Mouse (Mus musculus) MEL (cell line): ENCODE results near the gene Elp1.

ENCODE experiments used
- CTCF ChIP-seq, 3 experiments: IDR thresholded peaks in 2 of 3; conservative IDR thresholded peaks in 1 of 3; 2 replicates each; pipeline ENCODE4 v1.5.1; 2011 to 2012; ENCODE audit warnings: low read length in 3 of 3, low read depth in 2 of 3, mild to moderate bottlenecking in 2 of 3, improper control_type of control experiment in 1 of 3, inconsistent platforms in 1 of 3, mixed read lengths in 1 of 3, moderate library complexity in 1 of 3; ENCODE audit not compliant: control insufficient read depth in 1 of 3, insufficient read depth in 1 of 3, poor library complexity in 1 of 3, severe bottlenecking in 1 of 3
- EP300 ChIP-seq, 2 experiments: IDR thresholded peaks; 2 replicates each; pipeline ENCODE4 v1.6.1; 2011; ENCODE audit warnings: improper control_type of control experiment in 2 of 2, low read length in 2 of 2, low read depth in 1 of 2, mild to moderate bottlenecking in 1 of 2
- KAT2A ChIP-seq: conservative IDR thresholded peaks from 2 replicates; pipeline ENCODE4 v1.6.1; 2012; ENCODE audit warnings: low read depth, low read length, improper control_type of control experiment, inconsistent platforms
- MAX ChIP-seq: IDR thresholded peaks from 2 replicates; pipeline ENCODE4 v1.6.1; 2011; ENCODE audit warnings: low read length, improper control_type of control experiment
- MAZ ChIP-seq: IDR thresholded peaks from 2 replicates; pipeline ENCODE4 v1.6.1; 2012; ENCODE audit warnings: low read depth, mild to moderate bottlenecking, inconsistent platforms, low read length, improper control_type of control experiment
- NELFE ChIP-seq: IDR thresholded peaks from 2 replicates; pipeline ENCODE4 v1.6.1; 2011; ENCODE audit warnings: low read depth, low read length, improper control_type of control experiment
- POLR2A ChIP-seq, 2 experiments: IDR thresholded peaks; 2 replicates each; pipeline ENCODE4 v1.6.1; 2011 to 2012; ENCODE audit warnings: low read length in 2 of 2, mild to moderate bottlenecking in 2 of 2, control low read depth in 1 of 2, improper control_type of control experiment in 1 of 2, low read depth in 1 of 2, moderate library complexity in 1 of 2; ENCODE audit not compliant: control insufficient read depth in 1 of 2, insufficient read depth in 1 of 2, poor library complexity in 1 of 2
- POLR2AphosphoS2 ChIP-seq: IDR thresholded peaks from 2 replicates; pipeline ENCODE4 v1.6.1; 2011; ENCODE audit warnings: low read length, improper control_type of control experiment
- TAL1 ChIP-seq: IDR thresholded peaks from 2 replicates; pipeline ENCODE4 v1.6.1; 2012; ENCODE audit warnings: mild to moderate bottlenecking, inconsistent platforms, low read length, moderate library complexity, mixed read lengths
- TCF12 ChIP-seq: IDR thresholded peaks from 2 replicates; pipeline ENCODE4 v1.6.1; 2014; ENCODE audit warnings: low read depth, mild to moderate bottlenecking, inconsistent platforms, low read length, improper control_type of control experiment, moderate library complexity
- ZKSCAN1 ChIP-seq: IDR thresholded peaks from 2 replicates; pipeline ENCODE4 v1.6.1; 2012; ENCODE audit warnings: low read depth, mild to moderate bottlenecking, inconsistent platforms, low read length, improper control_type of control experiment, moderate library complexity
- ZMIZ1 ChIP-seq: IDR thresholded peaks from 2 replicates; pipeline ENCODE4 v1.6.1; 2012; ENCODE audit warnings: low read depth, mild to moderate bottlenecking, inconsistent platforms, low read length, improper control_type of control experiment, moderate library complexity

DNA sequence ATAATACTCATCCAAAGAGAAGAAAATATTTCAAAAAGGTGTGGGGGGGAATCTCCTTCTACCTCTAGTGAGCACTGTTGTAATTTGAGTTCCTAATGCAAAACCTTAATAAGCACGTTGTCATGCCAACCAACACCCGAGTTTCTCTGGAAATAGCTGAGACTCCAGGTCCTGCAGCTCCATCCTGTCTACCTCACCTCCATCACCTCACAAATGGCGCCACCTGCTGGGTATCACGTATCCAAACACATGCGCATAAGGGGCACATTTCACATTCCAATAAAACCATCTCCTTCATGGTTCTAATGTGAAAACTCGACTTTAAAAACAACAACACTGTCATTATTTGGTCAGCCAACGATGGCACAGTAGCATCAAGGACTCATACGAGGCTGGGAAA is 76.3 kb downstream of the Elp1 start:
- TF ChIP-seq MAX = no peak
- no peak for TF ChIP-seq TCF12
- no peak for TF ChIP-seq ZKSCAN1
- TF ChIP-seq MAZ = no peak
- peak; percentile 53 to 64 (median 55) for TF ChIP-seq CTCF (IDR thresholded peaks at IDR 0.05 in 2 of 3, conservative IDR thresholded peaks at IDR 0.05 in 1 of 3; ENCODE audit: control insufficient read depth in 1 of 3, insufficient read depth in 1 of 3, low read depth in 2 of 3, low read length in 3 of 3, poor library complexity in 1 of 3, severe bottlenecking in 1 of 3)
- no peak for TF ChIP-seq EP300 (IDR thresholded peaks at IDR 0.05; ENCODE audit: low read depth in 1 of 2, low read length in 2 of 2)
- no peak for TF ChIP-seq NELFE
- TF ChIP-seq KAT2A = no peak
- no peak for TF ChIP-seq POLR2AphosphoS2
- no peak for TF ChIP-seq TAL1
- no peak for TF ChIP-seq POLR2A (IDR thresholded peaks at IDR 0.05; ENCODE audit: control insufficient read depth in 1 of 2, insufficient read depth in 1 of 2, low read depth in 1 of 2, low read length in 2 of 2, poor library complexity in 1 of 2)
- no peak for TF ChIP-seq ZMIZ1
